Mouse (Mus musculus): ENCODE data around the gene Mmab. TPM values are rescaled to one million over a fixed set of nuclear protein-coding genes. Genes with fewer than 3 reads are reported as not detected.

Gene Mmab
- total RNA-seq, 1 experiment, result 11.0 TPM

DNA sequence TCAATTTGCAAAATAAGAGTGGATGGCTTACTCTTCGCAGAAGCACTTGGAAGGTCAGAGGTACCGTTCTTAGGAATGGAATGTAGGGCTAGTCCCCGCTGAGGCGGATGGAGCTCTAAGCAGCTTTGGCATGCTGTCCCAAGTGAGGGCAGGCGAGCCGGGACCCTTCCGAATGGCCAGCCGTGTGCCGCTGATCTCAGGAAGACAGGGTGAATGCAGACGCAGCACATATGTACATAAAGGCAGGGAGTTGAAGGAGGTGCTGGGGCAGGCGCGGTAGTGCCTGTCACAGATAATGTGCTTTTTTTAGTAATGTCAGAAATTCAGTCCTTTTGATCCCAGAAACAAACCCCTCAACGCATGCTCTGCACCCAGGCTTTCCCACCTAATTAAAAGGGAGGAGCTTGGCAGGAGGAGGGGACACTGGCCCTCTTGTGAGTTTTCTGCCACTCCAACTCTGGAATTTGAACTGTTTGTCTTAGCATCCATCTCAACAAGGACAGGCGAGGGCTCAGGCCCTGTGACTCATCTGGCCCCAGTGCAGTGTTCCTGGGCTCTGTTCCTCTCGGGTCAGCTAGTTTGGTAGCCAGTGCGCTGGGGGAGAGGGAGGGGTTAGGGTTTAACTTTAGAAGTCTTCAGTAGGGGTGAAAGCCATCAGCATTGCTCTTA, 30.7 kb downstream of the Mmab start:
- no peak overlapping the region for H3K27ac ChIP-seq (ENCODE audit: insufficient read depth, low read depth, low read length, poor library complexity, severe bottlenecking)
- in situ Hi-C loops (cut with MboI; ENCODE audit: low sequenced_read_pairs in 2 of 2, unreplicated experiment in 2 of 2), result no loop called here
- H3K36me3 ChIP-seq (ENCODE audit: control insufficient read depth, insufficient read depth, low read length, poor library complexity, severe bottlenecking), result peaks cover 69% of the 10 kb centered on the region
- no peak for DNase-seq (ENCODE audit: low read depth, low spot score)
- H3K9ac ChIP-seq (ENCODE audit: insufficient read depth, low read depth, low read length, poor library complexity, severe bottlenecking), result no peak overlapping the region
- no peaks in the 10 kb centered on the region; a peak in 1 of 4 replicates for H3K4me1 ChIP-seq (ENCODE audit: control insufficient read depth in 2 of 2, insufficient read depth in 2 of 2, low read length in 2 of 2, poor library complexity in 1 of 2)
- TF ChIP-seq ZC3H11A (IDR thresholded peaks at IDR 0.05; ENCODE audit: borderline replicate concordance, low read depth, low read length), result no peak
- no peak for TF ChIP-seq ZNF384 (IDR thresholded peaks at IDR 0.05; ENCODE audit: low read depth, low read length)
- no peak for TF ChIP-seq CHD2 (IDR thresholded peaks at IDR 0.05; ENCODE audit: low read depth, low read length)
- no peak for TF ChIP-seq HCFC1 (IDR thresholded peaks at IDR 0.05; ENCODE audit: borderline replicate concordance, insufficient read depth, low read length)
- TF ChIP-seq MAFK (IDR thresholded peaks at IDR 0.05; ENCODE audit: insufficient read depth, low read depth, low read length), result no peak
- H3K9me3 ChIP-seq (ENCODE audit: control insufficient read depth, insufficient read depth, low read depth, low read length), result no peaks in the 10 kb centered on the region
- no peak overlapping the region for H3K4me3 ChIP-seq (ENCODE audit: insufficient read depth in 1 of 2, low read depth in 1 of 2, low read length in 2 of 2, poor library complexity in 1 of 2, severe bottlenecking in 1 of 2)

DNA sequence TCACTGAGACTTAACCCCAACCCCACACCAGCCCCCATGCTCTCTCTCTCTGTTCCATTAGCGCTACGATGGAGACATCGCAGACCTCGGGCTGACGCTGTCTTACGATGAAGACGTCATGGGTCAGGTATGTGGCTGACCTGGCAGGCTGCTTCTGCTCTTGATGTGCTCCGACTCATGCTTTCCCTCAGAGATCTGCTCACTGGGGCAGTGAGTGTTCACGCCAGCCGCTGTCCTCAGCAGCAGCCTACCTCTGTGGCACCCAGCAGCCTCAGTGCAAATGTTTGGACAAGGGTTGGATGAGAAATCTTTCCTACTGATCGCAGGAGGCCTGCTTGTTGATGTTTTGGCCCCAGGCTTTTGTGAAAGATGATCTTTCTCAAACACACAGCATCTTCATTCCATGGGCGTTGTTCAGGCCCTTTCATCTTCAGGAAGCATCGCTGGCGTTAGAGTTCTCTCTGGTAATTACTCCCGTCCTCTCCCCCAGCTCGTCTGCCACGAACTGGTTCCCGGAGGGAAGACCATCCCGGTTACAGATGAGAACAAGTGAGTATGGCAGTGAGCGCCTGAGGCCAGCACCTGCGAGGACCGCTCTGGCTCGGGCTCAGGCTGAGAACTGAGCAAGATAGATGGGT, 31.4 kb downstream of the Mmab start:
- H3K36me3 ChIP-seq (ENCODE audit: control insufficient read depth, insufficient read depth, low read length, poor library complexity, severe bottlenecking), result peaks cover 74% of the 10 kb centered on the region
- peaks cover 0 to under 1% of the 10 kb centered on the region in 2 experiments; a peak in 1 of 4 replicates for H3K4me1 ChIP-seq (ENCODE audit: control insufficient read depth in 2 of 2, insufficient read depth in 2 of 2, low read length in 2 of 2, poor library complexity in 1 of 2)
- no peak overlapping the region for H3K4me3 ChIP-seq (ENCODE audit: insufficient read depth in 1 of 2, low read depth in 1 of 2, low read length in 2 of 2, poor library complexity in 1 of 2, severe bottlenecking in 1 of 2)
- no peak overlapping the region for H3K9ac ChIP-seq (ENCODE audit: insufficient read depth, low read depth, low read length, poor library complexity, severe bottlenecking)
- no peak for TF ChIP-seq HCFC1 (IDR thresholded peaks at IDR 0.05; ENCODE audit: borderline replicate concordance, insufficient read depth, low read length)
- TF ChIP-seq CHD2 (IDR thresholded peaks at IDR 0.05; ENCODE audit: low read depth, low read length), result no peak
- H3K9me3 ChIP-seq (ENCODE audit: control insufficient read depth, insufficient read depth, low read depth, low read length), result no peaks in the 10 kb centered on the region
- DNase-seq (ENCODE audit: low read depth, low spot score), result no peak
- in situ Hi-C loops (cut with MboI; ENCODE audit: low sequenced_read_pairs in 2 of 2, unreplicated experiment in 2 of 2), result no loop called here
- no peak overlapping the region for H3K27ac ChIP-seq (ENCODE audit: insufficient read depth, low read depth, low read length, poor library complexity, severe bottlenecking)

DNA sequence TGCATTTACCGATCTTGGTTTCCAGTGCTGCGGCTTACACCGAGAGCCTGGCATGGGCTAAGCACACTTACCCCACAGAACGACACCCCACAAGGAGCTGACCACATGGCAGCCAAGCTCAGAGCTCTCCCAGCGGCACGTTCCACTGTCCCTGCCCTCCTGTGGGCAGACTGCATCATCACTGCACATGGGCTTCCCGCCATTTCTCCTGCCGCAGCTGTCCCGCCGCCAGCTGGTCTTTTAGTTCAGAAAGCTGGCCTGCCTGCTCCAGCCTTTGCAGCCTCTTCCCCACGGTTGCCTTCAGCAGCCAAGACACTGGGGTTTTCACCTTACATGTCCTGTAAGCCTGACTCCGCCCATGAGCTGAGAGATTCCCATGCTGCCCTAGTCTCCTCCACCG, 33.4 kb downstream of the Mmab start:
- H3K9ac ChIP-seq (ENCODE audit: insufficient read depth, low read depth, low read length, poor library complexity, severe bottlenecking), result no peak overlapping the region
- DNase-seq (ENCODE audit: low read depth, low spot score), result no peak
- in situ Hi-C loops (cut with MboI; ENCODE audit: low sequenced_read_pairs in 2 of 2, unreplicated experiment in 2 of 2), result no loop called here
- H3K4me1 ChIP-seq (ENCODE audit: control insufficient read depth in 2 of 2, insufficient read depth in 2 of 2, low read length in 2 of 2, poor library complexity in 1 of 2), result peaks cover 0 to 4% of the 10 kb centered on the region in 2 experiments; a peak in 1 of 4 replicates
- no peaks in the 10 kb centered on the region for H3K9me3 ChIP-seq (ENCODE audit: control insufficient read depth, insufficient read depth, low read depth, low read length)
- peaks cover 77% of the 10 kb centered on the region for H3K36me3 ChIP-seq (ENCODE audit: control insufficient read depth, insufficient read depth, low read length, poor library complexity, severe bottlenecking)
- TF ChIP-seq HCFC1 (IDR thresholded peaks at IDR 0.05; ENCODE audit: borderline replicate concordance, insufficient read depth, low read length), result no peak
- no peak for TF ChIP-seq ZC3H11A (IDR thresholded peaks at IDR 0.05; ENCODE audit: borderline replicate concordance, low read depth, low read length)
- TF ChIP-seq MAFK (IDR thresholded peaks at IDR 0.05; ENCODE audit: insufficient read depth, low read depth, low read length), result no peak
- no peak for TF ChIP-seq CHD2 (IDR thresholded peaks at IDR 0.05; ENCODE audit: low read depth, low read length)
- no peak for TF ChIP-seq ZNF384 (IDR thresholded peaks at IDR 0.05; ENCODE audit: low read depth, low read length)
- no peak overlapping the region for H3K27ac ChIP-seq (ENCODE audit: insufficient read depth, low read depth, low read length, poor library complexity, severe bottlenecking)
- no peak overlapping the region for H3K4me3 ChIP-seq (ENCODE audit: insufficient read depth in 1 of 2, low read depth in 1 of 2, low read length in 2 of 2, poor library complexity in 1 of 2, severe bottlenecking in 1 of 2)

DNA sequence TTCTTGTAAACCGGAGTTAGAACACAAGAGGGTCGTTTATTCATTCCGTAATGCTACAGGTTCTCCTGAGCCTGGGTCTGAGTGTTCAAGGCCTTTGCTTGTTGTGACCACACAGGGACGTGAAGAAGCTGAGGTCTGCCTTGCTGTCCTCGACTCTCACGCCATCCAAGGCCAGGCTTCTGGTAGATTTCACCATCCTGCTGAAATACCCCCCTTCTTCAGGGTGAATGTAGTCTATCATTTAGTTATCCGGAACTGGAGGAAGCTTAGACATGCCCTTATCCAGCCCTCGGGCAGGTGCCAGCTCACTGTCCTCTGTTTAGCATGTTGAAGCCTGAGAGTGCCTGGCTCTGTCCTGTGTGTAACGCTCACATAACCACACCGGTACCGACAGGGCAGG, 35.0 kb downstream of the Mmab start:
- H3K9me3 ChIP-seq (ENCODE audit: control insufficient read depth, insufficient read depth, low read depth, low read length), result no peaks in the 10 kb centered on the region
- peaks cover 75% of the 10 kb centered on the region for H3K36me3 ChIP-seq (ENCODE audit: control insufficient read depth, insufficient read depth, low read length, poor library complexity, severe bottlenecking)
- H3K27ac ChIP-seq (ENCODE audit: insufficient read depth, low read depth, low read length, poor library complexity, severe bottlenecking), result no peak overlapping the region
- no peak overlapping the region for H3K4me3 ChIP-seq (ENCODE audit: insufficient read depth in 1 of 2, low read depth in 1 of 2, low read length in 2 of 2, poor library complexity in 1 of 2, severe bottlenecking in 1 of 2)
- DNase-seq (ENCODE audit: low read depth, low spot score), result no peak
- in situ Hi-C loops (cut with MboI; ENCODE audit: low sequenced_read_pairs in 2 of 2, unreplicated experiment in 2 of 2), result no loop called here
- no peak for TF ChIP-seq CHD2 (IDR thresholded peaks at IDR 0.05; ENCODE audit: low read depth, low read length)
- TF ChIP-seq ZC3H11A (IDR thresholded peaks at IDR 0.05; ENCODE audit: borderline replicate concordance, low read depth, low read length), result no peak
- TF ChIP-seq MAFK (IDR thresholded peaks at IDR 0.05; ENCODE audit: insufficient read depth, low read depth, low read length), result no peak
- H3K9ac ChIP-seq (ENCODE audit: insufficient read depth, low read depth, low read length, poor library complexity, severe bottlenecking), result no peak overlapping the region
- H3K4me1 ChIP-seq (ENCODE audit: control insufficient read depth in 2 of 2, insufficient read depth in 2 of 2, low read length in 2 of 2, poor library complexity in 1 of 2), result peaks cover 0 to 4% of the 10 kb centered on the region in 2 experiments; a peak in 1 of 4 replicates
